Mouse (Mus musculus): Measurements from ENCODE around the gene Sumo3. TPM values are rescaled to one million over a fixed set of nuclear protein-coding genes. Genes with fewer than 3 reads are reported as not detected.

Sumo3 gene
- polyA plus RNA-seq, 1 experiment from 2014 or later = 340 TPM

DNA sequence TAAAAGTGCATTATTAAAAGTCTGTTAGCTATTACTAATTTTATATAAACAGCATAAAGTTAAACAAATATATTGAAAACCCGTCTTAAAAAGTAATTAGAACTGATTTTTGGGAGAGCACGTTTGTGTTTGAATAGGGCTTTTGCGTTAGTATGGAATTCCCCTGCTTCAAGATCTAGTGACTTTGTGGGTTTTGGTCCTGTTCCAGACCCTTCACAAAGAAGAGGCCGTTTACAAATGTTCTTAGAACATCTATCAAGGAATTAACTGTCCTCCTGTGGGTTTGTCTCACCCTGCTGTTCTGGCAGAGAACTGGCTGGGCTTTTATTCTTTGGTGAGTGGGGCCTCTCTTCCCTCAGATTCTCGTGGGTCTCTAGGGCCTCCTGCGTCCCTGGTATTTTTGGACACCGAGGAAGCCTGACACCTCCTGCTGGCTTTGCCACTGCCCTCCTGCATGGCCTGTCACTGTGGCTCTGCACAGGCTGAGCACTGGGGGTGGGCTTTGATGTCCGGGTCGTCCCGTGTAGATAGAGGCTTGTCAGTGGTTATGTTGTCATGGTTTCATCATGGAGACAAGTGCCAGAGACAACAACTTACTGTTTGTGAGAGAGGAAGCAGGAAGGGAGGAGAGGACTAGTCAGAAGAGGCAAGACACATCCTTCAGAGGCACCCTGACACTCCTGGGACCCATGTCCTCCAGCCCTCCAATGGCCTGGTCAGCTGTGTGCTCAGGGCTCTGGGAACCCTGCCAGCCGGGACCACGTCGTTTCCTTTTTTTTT, 28.7 kb downstream of the Sumo3 start:
- Histone ChIP-seq H3K4me1 (ENCODE audit: control insufficient read depth, insufficient read depth, low read length) (no peaks in the 10 kb centered on the region), H3K4me2 (ENCODE audit: low read depth, severe bottlenecking) (no peak overlapping the region), H3K4me3 (ENCODE audit: low read depth, low read length) (no peak overlapping the region), H3K36me3 (ENCODE audit: control insufficient read depth, insufficient read depth, low read length) (peaks cover 12% of the 10 kb centered on the region), H3K27me3 (ENCODE audit: control insufficient read depth, insufficient read depth, low read length) (no peaks in the 10 kb centered on the region), H3K9me3 (ENCODE audit: control insufficient read depth, low read length) (no peaks in the 10 kb centered on the region), H3K27ac (replicated peaks; ENCODE audit: low read depth, low read length) (no peak overlapping the region), H3K9ac (ENCODE audit: low read length) (no peak overlapping the region)
- DNase-seq (ENCODE audit: low spot score) (no peak), ATAC-seq (ENCODE audit: insufficient number of reproducible peaks, low FRiP score, low TSS enrichment, low read depth) (no peak)
- 88% methylated on average over 13 of the region's 13 CpGs for WGBS

DNA sequence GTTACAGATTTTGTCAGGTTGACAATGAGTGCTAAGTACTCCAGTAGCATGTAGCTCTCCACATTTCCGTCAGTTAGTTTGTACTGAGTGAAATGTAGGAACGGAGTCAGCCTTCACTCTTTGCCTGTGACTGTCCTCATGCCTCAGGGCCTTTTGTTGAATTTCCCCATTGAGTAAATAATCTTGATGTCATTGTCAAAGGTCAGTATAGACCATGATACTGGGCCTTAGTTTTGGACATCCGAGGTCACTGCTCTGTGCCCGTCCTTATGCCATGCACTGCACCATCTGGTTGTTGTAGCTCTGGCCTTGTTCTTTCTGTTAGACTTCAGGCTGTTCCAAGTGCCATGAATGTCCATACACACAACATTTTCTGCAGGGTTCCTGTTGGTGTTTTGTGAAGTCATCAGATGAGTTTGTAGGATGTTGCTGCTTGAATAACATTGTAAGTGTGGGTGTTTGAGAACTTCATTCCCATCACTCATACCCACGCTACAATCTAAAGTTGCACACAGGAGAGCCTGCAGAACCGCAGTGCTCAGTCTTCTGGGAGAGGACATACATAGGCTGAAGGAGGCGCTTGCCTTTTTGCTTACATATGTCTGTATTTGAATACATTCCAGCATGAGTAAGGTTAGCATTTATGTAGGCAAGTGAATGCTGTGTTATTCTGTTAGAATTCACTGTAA, 30.5 kb downstream of the Sumo3 start:
- no peak overlapping the region for H3K4me2 ChIP-seq (ENCODE audit: low read depth, severe bottlenecking)
- H3K9ac ChIP-seq (ENCODE audit: low read length) = no peak overlapping the region
- DNase-seq (ENCODE audit: low spot score) = no peak
- no peaks in the 10 kb centered on the region for H3K27me3 ChIP-seq (ENCODE audit: control insufficient read depth, insufficient read depth, low read length)
- no peaks in the 10 kb centered on the region for H3K4me1 ChIP-seq (ENCODE audit: control insufficient read depth, insufficient read depth, low read length)
- H3K4me3 ChIP-seq (ENCODE audit: low read depth, low read length) = no peak overlapping the region
- 93% methylated on average over 7 of the region's 7 CpGs for WGBS
- H3K27ac ChIP-seq (replicated peaks; ENCODE audit: low read depth, low read length) = no peak overlapping the region
- peaks cover 9% of the 10 kb centered on the region for H3K36me3 ChIP-seq (ENCODE audit: control insufficient read depth, insufficient read depth, low read length)
- ATAC-seq (ENCODE audit: insufficient number of reproducible peaks, low FRiP score, low TSS enrichment, low read depth) = no peak
- no peaks in the 10 kb centered on the region for H3K9me3 ChIP-seq (ENCODE audit: control insufficient read depth, low read length)

DNA sequence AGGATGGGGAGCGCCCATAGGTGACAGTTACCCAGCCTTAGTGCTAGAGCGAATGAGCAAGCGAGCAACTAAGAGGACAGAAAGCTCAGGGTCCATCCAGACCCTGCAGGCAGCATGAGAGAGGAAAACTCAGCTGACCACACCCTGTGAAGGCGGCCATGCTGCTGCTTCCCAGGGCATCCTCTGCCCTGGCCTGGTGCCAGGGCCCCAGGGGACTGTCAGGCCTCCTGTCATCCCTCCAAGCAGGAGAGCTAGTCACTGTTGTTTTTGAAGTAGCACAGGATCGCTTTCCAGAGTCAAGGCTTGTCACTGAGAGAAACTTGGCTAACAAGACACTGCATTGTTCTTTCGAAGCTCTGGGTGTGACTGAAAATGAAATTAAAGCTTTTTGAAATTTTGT, 33.1 kb downstream of the Sumo3 start:
- Histone ChIP-seq H3K9me3 (ENCODE audit: control insufficient read depth, low read length) (no peaks in the 10 kb centered on the region), H3K4me2 (ENCODE audit: low read depth, severe bottlenecking) (no peak overlapping the region), H3K4me1 (ENCODE audit: control insufficient read depth, insufficient read depth, low read length) (no peaks in the 10 kb centered on the region), H3K4me3 (ENCODE audit: low read depth, low read length) (no peak overlapping the region), H3K36me3 (ENCODE audit: control insufficient read depth, insufficient read depth, low read length) (peaks cover 16% of the 10 kb centered on the region; the same call in 1 of the 2 replicates), H3K9ac (ENCODE audit: low read length) (no peak overlapping the region), H3K27ac (replicated peaks; ENCODE audit: low read depth, low read length) (no peak overlapping the region), H3K27me3 (ENCODE audit: control insufficient read depth, insufficient read depth, low read length) (no peaks in the 10 kb centered on the region)
- DNase-seq (ENCODE audit: low spot score) (no peak), ATAC-seq (ENCODE audit: insufficient number of reproducible peaks, low FRiP score, low TSS enrichment, low read depth) (no peak)
- WGBS = 88% methylated on average over 6 of the region's 6 CpGs

DNA sequence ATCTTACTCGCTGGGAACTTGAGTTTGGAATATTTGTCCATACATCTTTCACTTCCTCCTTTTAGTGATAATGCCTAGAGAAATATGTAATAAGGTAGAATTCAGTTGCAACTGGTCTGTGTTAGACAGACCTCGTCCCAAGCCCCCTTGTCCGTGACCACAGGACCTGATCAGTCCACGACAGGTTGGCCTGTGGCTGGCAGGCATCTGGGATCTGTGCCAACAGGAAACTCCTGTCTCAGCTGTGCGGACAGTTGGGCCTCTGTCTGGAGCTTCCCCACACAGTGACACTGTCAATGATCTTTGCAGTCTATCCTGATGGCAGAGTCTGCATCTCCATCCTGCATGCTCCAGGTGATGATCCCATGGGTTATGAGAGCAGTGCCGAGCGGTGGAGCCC, 37.3 kb downstream of the Sumo3 start:
- H3K27me3 ChIP-seq (ENCODE audit: control insufficient read depth, insufficient read depth, low read length) = no peaks in the 10 kb centered on the region
- H3K4me2 ChIP-seq (ENCODE audit: low read depth, severe bottlenecking) = no peak overlapping the region
- H3K9ac ChIP-seq (ENCODE audit: low read length) = no peak overlapping the region
- no peak overlapping the region for H3K27ac ChIP-seq (replicated peaks; ENCODE audit: low read depth, low read length)
- no peaks in the 10 kb centered on the region for H3K4me1 ChIP-seq (ENCODE audit: control insufficient read depth, insufficient read depth, low read length)
- H3K36me3 ChIP-seq (ENCODE audit: control insufficient read depth, insufficient read depth, low read length) = peaks cover 26% of the 10 kb centered on the region
- DNase-seq (ENCODE audit: low spot score) (no peak), ATAC-seq (ENCODE audit: insufficient number of reproducible peaks, low FRiP score, low TSS enrichment, low read depth) (no peak)
- no peaks in the 10 kb centered on the region for H3K9me3 ChIP-seq (ENCODE audit: control insufficient read depth, low read length)
- H3K4me3 ChIP-seq (ENCODE audit: low read depth, low read length) = no peak overlapping the region
- 92% methylated on average over 7 of the region's 7 CpGs for WGBS

DNA sequence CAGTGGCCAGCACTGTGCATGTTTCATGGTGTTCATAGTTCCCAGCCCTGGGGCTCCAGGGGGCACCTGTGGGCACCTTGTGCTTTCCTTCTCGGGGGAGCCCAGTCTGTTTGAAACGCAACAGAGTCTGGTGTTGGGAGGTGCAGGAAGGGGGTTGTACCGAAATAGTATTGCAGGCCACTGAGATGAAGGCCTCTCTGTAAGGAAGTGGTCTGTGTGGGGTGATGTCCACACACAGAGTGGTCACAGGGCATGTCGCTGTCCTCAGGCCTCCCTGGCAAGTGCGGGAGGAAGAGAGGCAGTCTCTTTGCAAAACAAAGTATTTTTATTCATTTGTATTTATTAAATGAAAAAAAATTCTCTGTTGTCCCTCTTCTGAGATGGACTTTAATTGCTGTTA, 39.7 kb downstream of the Sumo3 start:
- Histone ChIP-seq H3K27me3 (ENCODE audit: control insufficient read depth, insufficient read depth, low read length) (no peaks in the 10 kb centered on the region), H3K9me3 (ENCODE audit: control insufficient read depth, low read length) (no peaks in the 10 kb centered on the region), H3K36me3 (ENCODE audit: control insufficient read depth, insufficient read depth, low read length) (peaks cover 26% of the 10 kb centered on the region), H3K9ac (ENCODE audit: low read length) (no peak overlapping the region), H3K4me1 (ENCODE audit: control insufficient read depth, insufficient read depth, low read length) (no peaks in the 10 kb centered on the region), H3K4me3 (ENCODE audit: low read depth, low read length) (no peak overlapping the region), H3K4me2 (ENCODE audit: low read depth, severe bottlenecking) (no peak overlapping the region), H3K27ac (replicated peaks; ENCODE audit: low read depth, low read length) (no peak overlapping the region)
- ATAC-seq (ENCODE audit: insufficient number of reproducible peaks, low FRiP score, low TSS enrichment, low read depth) (no peak), DNase-seq (ENCODE audit: low spot score) (no peak)
- WGBS = 91% methylated on average over 5 of the region's 5 CpGs

DNA sequence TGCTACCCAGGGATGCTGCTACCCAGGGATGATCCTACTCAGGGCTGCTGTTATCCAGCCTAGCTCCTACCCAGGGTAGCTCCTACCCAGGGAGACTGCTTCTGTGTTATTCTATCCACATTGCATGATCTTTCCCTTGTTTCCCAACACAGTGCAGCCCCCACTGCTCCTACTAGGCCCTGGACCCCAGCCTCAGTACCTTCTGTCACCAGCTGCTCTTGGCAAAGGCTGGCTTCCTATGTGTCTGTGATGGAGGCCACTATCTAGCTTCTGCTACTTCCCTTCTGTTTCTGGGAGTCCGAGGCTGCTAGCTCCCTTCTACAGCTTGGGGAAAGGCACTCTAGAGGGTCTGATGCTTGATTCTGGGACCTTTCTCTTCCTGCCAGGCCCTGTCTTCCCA, 41.6 kb downstream of the Sumo3 start:
- 71% methylated on average over 1 of the region's 1 CpGs for WGBS
- ATAC-seq (ENCODE audit: insufficient number of reproducible peaks, low FRiP score, low TSS enrichment, low read depth) = no peak
- DNase-seq (ENCODE audit: low spot score) = no peak

DNA sequence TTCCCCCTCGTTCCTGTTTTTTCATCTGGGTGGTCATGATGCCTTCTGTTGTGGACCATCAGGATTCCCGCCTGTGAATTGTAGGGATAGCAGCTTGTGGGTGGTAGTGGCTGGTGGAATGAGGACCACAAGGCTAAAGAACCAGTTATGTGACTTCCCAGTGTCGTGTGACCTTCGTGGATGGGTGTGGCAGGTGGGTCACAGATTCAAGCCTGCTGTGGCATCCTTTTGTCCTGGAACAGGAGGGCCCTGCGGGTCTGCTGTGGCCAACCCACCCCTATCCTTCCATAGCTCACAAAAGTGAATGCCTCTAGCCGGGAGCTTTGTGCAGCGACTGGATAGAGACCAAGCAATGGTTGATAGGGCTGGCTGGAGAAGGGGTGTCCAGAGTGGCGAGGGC, 42.0 kb downstream of the Sumo3 start:
- DNase-seq (ENCODE audit: low spot score) (no peak), ATAC-seq (ENCODE audit: insufficient number of reproducible peaks, low FRiP score, low TSS enrichment, low read depth) (no peak)
- no peaks in the 10 kb centered on the region for H3K4me1 ChIP-seq (ENCODE audit: control insufficient read depth, insufficient read depth, low read length)
- H3K9me3 ChIP-seq (ENCODE audit: control insufficient read depth, low read length) = no peaks in the 10 kb centered on the region
- no peak overlapping the region for H3K4me3 ChIP-seq (ENCODE audit: low read depth, low read length)
- 81% methylated on average over 8 of the region's 8 CpGs for WGBS
- no peak overlapping the region for H3K27ac ChIP-seq (replicated peaks; ENCODE audit: low read depth, low read length)
- no peak overlapping the region for H3K4me2 ChIP-seq (ENCODE audit: low read depth, severe bottlenecking)
- no peaks in the 10 kb centered on the region for H3K27me3 ChIP-seq (ENCODE audit: control insufficient read depth, insufficient read depth, low read length)
- H3K36me3 ChIP-seq (ENCODE audit: control insufficient read depth, insufficient read depth, low read length) = peaks cover 18% of the 10 kb centered on the region
- no peak overlapping the region for H3K9ac ChIP-seq (ENCODE audit: low read length)

More for the DNA sequence above, 41.6 kb downstream of the Sumo3 start:
- Histone ChIP-seq H3K4me1 (ENCODE audit: control insufficient read depth, insufficient read depth, low read length) (no peaks in the 10 kb centered on the region), H3K4me3 (ENCODE audit: low read depth, low read length) (no peak overlapping the region), H3K36me3 (ENCODE audit: control insufficient read depth, insufficient read depth, low read length) (peaks cover 18% of the 10 kb centered on the region), H3K9me3 (ENCODE audit: control insufficient read depth, low read length) (no peaks in the 10 kb centered on the region), H3K27me3 (ENCODE audit: control insufficient read depth, insufficient read depth, low read length) (no peaks in the 10 kb centered on the region), H3K27ac (replicated peaks; ENCODE audit: low read depth, low read length) (no peak overlapping the region), H3K4me2 (ENCODE audit: low read depth, severe bottlenecking) (no peak overlapping the region), H3K9ac (ENCODE audit: low read length) (no peak overlapping the region)

DNA sequence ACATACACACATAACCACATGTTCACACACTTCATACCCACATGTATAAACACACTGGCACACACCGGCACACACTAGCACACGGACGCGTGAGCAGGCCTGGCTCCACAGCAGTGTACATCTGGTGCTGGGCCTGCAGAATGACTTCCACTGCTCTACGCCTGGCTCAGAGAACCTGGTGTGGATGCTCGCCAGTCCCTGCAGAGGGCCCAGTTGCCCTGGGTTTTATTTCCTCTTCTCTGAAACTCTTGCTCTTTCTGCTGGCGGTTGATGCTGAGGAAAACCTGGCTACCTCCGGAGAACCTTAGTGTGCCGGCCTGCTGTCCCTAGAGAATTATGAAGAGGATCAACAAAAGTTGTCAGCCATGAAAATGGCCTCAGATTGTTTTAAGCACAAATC, 46.1 kb downstream of the Sumo3 start:
- Histone ChIP-seq H3K4me3 (ENCODE audit: low read depth, low read length) (no peak overlapping the region), H3K9ac (ENCODE audit: low read length) (no peak overlapping the region), H3K27ac (replicated peaks; ENCODE audit: low read depth, low read length) (no peak overlapping the region), H3K36me3 (ENCODE audit: control insufficient read depth, insufficient read depth, low read length) (no peaks in the 10 kb centered on the region; the same call in 1 of the 2 replicates), H3K4me1 (ENCODE audit: control insufficient read depth, insufficient read depth, low read length) (no peaks in the 10 kb centered on the region), H3K27me3 (ENCODE audit: control insufficient read depth, insufficient read depth, low read length) (no peaks in the 10 kb centered on the region), H3K4me2 (ENCODE audit: low read depth, severe bottlenecking) (no peak overlapping the region), H3K9me3 (ENCODE audit: control insufficient read depth, low read length) (no peaks in the 10 kb centered on the region)
- DNase-seq (ENCODE audit: low spot score) = no peak
- no peak for ATAC-seq (ENCODE audit: insufficient number of reproducible peaks, low FRiP score, low TSS enrichment, low read depth)
- 88% methylated on average over 9 of the region's 9 CpGs for WGBS
